Mouse (Mus musculus): ENCODE data around the gene Mab21l2.

Mab21l2 gene

DNA sequence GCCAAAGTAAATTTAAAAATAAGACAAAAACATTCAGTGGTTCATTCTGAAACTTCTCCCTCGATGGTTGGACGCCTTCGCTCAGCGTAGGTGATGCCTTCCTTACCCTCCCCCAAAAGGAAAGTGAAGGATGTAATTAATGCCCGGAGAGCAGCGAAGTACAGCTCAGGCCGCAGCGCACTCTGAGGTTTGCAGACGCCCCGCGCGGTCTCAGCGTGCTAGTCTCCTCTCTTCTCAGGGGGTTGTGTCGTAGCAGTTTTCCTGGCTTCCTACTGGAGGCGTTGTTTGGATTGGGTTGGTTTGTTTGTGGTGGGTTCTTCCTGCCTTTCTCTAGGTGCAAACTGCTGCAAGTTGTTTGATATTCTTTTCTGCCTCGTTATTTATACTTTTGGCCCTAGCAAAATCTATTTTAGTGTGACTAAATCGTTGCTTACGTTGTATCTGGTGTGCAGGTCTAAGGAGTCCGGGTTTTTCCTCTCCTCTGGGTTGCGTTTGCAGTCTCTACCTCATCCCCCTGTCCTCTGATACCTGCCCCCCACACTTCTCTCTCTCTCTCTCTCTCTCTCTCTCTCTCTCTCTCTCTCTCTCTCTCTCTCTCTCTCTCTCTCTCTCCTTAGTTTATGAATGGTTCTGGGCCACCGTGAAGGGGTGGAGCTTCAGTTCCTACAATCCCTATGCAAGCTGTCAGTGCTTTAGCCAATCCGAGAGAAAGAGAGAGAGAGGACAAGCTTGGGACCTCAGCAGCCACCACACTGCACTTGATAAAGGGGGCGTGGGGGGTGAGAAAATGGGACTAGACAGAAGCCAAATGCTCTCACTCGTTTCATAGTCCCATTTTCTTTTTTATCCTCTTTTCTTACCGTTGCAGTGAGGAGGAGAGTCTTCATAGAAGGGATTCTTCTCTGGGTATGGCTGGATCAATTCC is at the start of gene Mab21l2:
Gene Mab21l2 (minus strand): TSS at position 539 of the 925 bp plus-strand sequence.
- no peak for TF ChIP-seq GATA4 (IDR thresholded peaks at IDR 0.05; ENCODE audit: insufficient replicate concordance, low read length)

DNA sequence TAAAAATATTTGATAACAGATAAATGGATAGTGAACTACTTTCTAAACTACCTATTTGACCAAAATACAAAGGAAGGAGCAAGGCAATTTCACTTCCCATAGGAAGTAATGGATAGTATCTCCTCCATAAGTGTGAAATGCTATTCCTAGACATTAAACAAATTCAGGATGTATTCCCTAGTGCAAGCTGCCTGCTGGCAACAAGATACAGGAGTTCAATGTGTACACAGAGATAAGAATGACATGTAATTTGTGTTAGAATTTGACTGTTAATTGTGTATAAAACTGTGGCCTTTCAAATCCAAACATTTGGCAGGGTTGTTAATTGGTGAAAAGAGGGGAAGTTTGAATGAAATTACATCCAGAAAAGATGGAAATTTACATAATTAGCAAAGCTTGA is 26.9 kb upstream of the Mab21l2 start:
- no peak for TF ChIP-seq GATA4 (IDR thresholded peaks at IDR 0.05; ENCODE audit: insufficient replicate concordance, low read length)

DNA sequence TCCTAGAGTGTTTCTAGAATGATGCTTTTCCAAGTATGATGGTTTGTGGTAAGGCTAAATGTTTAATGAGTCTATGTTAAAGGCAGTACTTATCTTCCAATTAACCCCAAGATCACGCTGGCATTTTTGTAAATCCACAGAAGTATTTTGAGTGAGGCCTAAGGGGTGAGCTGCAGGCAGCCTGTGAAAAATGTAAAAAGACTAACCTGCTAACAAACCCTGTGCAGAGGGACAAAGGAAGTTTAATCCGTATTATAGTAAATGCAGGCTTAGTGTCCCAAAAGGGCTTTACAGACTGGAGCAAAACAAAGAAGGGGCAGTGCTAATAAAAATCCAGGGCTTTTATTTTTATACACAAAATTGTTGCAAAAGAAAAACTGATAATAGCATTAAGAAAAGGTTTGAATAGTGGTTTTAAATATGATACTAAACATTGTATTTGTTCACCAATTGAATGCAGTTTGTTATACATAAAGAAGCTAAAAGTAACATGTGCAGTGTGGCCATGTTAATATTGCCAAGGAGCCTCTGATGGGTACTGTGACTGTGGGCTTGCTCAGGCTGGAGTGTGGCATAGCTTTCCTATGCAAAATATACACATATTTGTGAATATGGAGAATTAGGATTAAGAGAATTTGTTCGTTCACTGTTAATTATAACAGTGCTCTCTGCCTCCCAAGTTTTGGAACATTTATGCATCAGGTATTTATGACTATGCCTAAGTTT is 24.3 kb upstream of the Mab21l2 start:
- TF ChIP-seq GATA4 (IDR thresholded peaks at IDR 0.05; ENCODE audit: insufficient replicate concordance, low read length): no peak

DNA sequence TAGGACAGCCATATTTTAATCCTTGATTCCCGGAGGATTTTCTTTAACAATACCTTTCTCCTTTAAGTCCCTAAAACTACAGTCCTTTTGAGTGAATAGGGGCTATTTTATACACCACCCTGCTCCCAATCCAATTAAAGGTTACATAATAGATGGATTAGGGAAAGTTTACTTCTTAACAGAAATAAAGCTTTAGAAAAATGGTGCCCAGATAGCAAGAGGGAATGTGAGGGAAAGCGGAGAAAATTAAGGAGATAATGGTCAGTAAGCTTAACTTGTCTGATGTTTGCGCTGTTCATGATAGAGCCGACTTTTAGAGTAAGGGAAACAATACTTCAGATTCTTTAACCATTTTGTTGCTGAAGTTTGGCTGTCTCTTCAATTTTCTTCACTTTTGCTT is 23.1 kb upstream of the Mab21l2 start:
- TF ChIP-seq GATA4 (IDR thresholded peaks at IDR 0.05; ENCODE audit: insufficient replicate concordance, low read length): no peak

DNA sequence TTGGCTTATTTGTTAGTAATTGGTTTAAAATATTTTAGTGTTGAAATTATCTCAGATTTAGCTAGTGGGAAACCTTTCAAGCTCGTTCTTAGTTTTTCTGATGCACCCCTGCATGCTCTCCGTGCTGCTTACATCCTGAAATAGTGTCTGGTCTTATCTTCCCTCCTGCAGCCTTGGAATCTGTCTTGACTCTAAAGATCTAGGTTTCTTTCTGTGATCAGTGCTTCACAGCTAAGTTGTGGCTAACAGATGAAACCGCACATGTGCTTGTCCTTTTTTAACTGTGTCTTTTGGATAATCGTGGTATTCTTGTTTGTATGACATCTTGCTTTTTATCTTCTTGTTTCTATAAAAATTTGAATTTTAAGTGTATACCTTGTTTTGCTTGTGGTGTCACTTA is 18.9 kb upstream of the Mab21l2 start:
- TF ChIP-seq GATA4 (IDR thresholded peaks at IDR 0.05; ENCODE audit: insufficient replicate concordance, low read length): no peak

- TF ChIP-seq GATA4 (IDR thresholded peaks at IDR 0.05; ENCODE audit: insufficient replicate concordance, low read length): no peak
Observed at GRCm38 (mm10) chr3:86561396-86561795, 13.0 kb upstream of the Mab21l2 start.

DNA sequence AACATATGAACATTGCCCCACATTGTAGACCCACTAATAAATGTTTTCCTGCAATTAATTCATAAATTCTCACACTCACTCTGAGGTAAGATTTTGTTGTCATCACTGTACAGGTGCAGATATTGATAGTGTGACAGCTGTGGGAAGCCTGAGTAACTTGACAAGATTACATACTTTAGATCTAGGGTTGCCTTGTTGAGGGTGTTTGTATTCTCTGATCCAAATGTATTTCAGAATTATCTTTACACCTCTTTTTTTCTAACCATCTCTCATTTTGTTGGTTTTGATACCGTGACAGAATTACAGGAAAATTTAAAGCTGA is 12.6 kb upstream of the Mab21l2 start:
- TF ChIP-seq GATA4 (IDR thresholded peaks at IDR 0.05; ENCODE audit: insufficient replicate concordance, low read length): no peak

DNA sequence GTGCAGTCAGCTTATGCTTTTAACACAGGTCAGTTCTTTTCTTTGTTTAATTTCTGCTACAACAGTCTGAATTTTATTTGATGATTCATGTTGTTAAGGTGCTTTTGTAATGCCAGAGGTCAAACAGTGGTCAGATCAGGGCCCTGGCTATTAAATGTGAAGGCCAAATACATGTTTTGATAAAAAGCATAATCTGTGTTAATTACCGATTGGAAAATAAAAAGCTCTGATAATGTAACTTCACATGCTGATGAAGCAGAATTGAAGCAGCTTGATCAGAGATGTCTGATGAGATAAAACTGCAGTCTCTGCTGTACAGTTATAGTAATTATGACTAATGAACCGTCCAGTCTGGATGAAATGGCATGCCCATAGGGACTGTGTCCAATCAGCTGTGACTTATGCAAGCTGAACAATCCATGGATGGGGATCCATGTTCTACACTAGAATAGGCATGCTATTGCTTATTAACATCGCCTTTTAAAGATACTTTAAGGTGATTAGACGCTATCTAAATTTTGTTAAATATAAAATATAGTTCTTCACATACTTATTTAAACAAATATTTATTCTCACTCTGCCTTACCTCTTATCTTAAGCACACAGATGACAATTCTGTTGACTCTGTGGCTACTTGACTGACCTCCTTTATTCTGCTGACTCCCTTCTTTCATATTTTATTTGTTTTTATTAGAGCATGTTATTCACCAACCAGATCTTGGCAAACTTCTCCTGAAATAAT is 12.0 kb upstream of the Mab21l2 start:
- TF ChIP-seq GATA4 (IDR thresholded peaks at IDR 0.05; ENCODE audit: insufficient replicate concordance, low read length): no peak

GRCm38 (mm10) chr3:86559635-86560034 is 11.2 kb upstream of the Mab21l2 start:
- no peak for TF ChIP-seq GATA4 (IDR thresholded peaks at IDR 0.05; ENCODE audit: insufficient replicate concordance, low read length)

GRCm38 (mm10) chr3:86558976-86559375 is 10.5 kb upstream of the Mab21l2 start:
- TF ChIP-seq GATA4 (IDR thresholded peaks at IDR 0.05; ENCODE audit: insufficient replicate concordance, low read length): no peak

DNA sequence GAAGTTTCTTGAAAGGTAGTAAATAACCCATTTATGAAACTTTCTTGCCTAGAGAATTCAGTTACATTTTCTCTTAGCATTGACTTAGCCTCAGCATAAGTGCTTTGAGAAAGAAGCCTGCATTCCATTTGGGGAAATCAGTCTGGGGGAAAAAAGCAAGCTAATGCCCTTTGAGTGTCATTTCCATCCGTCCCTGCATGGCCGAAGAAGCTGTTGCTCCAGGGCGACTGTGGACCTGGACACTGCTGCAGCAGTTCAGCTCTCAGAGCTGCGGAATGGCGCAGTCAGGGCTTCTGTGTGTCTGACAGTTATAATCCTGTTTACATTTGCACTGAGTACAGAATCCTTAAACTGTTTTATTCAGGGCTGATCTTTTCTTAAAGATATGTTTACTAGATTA is 3.7 kb upstream of the Mab21l2 start:
- TF ChIP-seq GATA4 (IDR thresholded peaks at IDR 0.05; ENCODE audit: insufficient replicate concordance, low read length): no peak

- TF ChIP-seq GATA4 (IDR thresholded peaks at IDR 0.05; ENCODE audit: insufficient replicate concordance, low read length): no peak
Observed at GRCm38 (mm10) chr3:86551011-86551728, 2.7 kb upstream of the Mab21l2 start.

- TF ChIP-seq GATA4 (IDR thresholded peaks at IDR 0.05; ENCODE audit: insufficient replicate concordance, low read length): no peak
Observed at GRCm38 (mm10) chr3:86550301-86551010, 2.0 kb upstream of the Mab21l2 start.

- no peak for TF ChIP-seq GATA4 (IDR thresholded peaks at IDR 0.05; ENCODE audit: insufficient replicate concordance, low read length)
Observed at GRCm38 (mm10) chr3:86547251-86547791, 1.1 kb downstream of the Mab21l2 start.
